Mouse (Mus musculus): ENCODE data around the gene Foxp3. TPM values are rescaled to one million over a fixed set of nuclear protein-coding genes. Genes with fewer than 3 reads are reported as not detected.

Foxp3 gene
- under 1 TPM; 0.21 to 0.22 TPM for total RNA-seq (2021)
- long read RNA-seq: 0 reads

DNA sequence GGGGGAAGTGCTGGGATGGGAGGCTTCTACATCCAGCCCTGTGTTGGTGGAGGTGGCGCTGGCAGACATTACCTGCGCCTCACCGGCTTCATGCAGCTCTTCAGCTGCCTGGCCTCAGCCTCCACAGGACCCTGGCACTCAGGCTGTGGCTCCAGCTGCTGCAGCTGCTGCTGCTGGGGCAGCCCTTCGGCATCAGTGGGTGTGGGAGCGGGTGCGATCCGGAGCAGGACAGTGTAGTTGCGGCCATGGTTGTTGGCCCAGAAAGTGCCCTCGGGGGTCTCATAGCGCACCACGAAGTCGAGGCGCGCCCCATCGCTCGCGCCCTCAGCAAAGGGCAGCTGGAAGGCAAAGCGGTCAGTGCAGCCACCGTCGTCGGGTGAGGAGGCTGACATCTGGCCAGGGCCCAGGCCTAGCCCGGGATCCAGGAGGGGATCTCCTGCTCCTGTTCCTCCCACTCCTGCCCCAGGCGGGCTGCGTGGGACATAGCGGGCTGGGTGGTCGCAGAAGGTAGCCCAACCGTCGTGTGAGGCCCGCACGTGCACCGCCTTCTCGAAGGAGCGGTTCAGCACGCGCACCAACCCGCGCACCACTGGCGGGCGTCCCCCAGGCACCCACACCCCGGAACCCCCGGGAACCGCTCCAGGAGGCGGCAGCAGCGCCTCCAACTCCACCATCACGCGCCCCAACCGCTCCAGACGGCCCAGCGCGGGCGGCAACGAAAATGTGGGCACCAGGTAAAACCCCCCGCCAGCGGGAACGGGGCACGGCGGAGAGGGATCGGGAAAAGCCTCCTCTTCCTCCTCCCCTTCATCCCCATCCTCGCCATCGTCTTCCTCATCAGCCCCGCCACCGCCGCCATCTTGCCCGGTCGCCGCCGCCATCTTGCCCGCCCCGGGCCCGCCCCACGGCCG is at the start of gene Foxp3:
TSS of gene Foxp3 (plus strand) at position 469 of the 911 bp plus-strand sequence.
- DNase-seq (ENCODE audit: low spot score in 2 of 2): peak; percentile 20 to 53

DNA sequence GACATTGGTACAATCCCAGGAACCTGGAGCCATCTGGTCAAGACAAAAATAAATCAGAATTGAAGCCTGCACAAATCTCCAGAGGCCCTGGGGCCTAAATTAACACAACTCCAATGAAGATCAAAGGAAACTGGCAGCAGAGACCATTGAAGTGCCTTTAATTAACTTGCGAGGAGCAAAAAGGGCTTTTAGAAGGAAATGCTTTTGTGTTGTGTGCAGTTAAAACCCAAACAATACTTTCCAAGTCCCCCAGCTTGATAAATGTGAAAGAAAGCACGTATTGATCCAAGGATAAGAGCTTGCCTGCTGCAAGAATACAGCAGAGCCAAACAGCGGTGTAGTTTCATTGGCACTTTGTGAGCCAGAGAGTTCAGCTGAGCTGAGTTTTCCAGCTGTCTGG is 48.5 kb upstream of the Foxp3 start:
- DNase-seq (ENCODE audit: low spot score in 2 of 2): no peak

DNA sequence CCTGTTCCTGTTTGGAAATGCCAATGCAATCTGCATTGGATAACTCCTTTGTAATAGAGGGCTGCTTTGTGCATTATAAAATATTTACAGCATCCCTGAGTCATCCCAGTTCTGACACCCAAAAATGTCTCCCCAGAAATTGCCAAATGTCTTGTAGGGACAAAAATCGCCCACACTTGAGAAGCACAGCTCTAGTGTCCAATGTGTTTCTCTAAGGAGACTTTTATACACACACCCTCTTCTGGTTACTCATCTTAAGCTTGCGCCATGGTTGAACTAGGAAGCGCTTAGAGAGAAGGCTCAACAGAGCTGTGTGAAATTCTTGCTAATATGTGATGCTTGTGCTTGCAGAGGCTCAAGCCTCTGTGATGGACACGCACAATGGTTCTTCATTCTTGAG is 20.0 kb upstream of the Foxp3 start:
- no peak for DNase-seq (ENCODE audit: low spot score in 2 of 2)

DNA sequence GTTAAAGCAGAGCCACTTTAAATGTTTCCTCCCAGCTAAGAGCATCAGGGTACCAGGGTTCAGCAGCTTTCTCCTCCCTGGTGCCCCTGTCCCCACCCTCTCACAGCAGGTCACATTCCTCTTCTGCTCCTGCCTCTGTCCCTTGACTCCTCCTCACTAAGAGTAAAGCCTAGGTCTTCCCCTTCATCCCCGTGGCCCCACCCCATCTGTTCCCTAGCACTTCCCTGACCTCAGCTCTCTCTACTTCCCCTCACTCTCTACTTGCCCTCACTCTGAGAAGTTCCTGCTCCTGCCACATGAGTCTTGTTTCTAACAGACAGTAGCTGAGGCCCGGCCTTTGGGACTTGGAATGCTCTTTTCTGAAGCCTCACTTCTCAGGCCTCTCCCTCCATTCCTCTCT is 10.4 kb upstream of the Foxp3 start:
- no peak for DNase-seq (ENCODE audit: low spot score in 2 of 2)

DNA sequence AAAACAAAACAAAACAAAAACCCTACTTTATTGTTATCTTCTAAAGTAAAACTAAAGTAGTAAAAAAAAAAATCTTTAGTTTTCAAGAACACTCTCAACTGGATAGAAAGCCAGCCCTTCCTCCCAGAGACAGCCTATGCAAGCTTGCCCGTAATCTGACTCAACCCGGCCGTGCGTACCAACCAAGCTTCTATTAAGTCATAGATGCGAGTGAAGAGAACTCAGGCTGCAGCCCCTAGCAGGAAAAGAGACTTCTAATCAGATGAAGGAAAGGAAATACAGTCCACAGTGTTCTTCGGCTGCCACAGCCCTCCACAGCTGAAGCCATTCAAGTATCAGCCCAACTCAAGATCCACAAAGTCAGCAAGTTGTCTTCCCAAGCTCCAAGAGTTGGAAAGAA is 7.1 kb upstream of the Foxp3 start:
- DNase-seq (ENCODE audit: low spot score in 2 of 2): no peak

DNA sequence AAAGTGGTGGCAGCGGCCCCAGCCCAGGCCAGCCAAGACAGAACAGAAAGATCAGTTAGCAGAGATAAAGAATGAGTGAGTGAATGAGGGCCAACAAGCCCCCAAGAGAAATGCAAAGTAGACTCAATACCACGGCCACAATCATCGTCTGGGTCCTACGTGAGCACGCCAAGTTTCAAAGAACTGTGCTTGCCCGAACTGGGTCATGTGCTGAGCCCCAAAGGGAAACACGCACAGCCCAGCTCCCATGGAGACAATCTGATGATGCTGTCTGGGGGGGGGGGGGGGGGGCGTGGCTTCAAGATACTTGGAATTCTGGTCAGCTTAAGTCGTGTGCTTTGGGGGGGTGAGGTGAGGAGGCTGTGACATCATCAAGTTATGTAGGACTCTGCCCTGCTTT is 6.0 kb upstream of the Foxp3 start:
- DNase-seq (ENCODE audit: low spot score in 2 of 2): no peak

DNA sequence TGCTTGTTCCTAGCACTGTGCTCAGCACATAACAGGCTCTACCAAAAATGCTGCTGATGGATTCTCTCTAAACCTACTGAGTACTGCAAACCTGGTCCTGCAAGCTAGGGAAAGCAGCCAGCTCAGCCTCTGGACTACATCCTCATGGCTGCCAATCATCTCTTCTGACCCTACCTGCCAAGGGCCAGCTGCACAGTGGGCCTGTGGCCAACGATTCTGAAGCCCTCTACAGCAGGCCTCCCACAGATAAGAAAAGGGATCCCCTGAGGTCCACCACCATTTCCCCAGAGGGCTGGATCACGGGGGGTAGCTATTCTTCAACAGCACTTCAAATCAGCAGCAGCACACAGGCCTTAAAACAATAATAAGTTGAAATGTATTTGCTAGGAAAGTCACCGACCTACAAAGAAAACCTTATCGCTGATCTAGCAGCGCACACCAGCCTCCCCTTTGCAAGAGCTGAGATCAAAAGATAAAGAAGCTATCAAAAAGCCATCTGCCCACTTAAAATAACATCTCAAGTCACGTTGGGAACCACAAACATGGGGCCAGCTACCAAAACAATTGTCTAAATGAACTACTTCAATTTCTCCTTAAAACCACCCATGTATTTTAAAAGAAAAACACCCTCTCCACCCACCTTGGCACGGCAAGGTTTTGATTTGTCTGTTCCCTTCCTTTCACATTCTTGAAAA is 2.8 kb upstream of the Foxp3 start:
- no peak for DNase-seq (ENCODE audit: low spot score in 2 of 2)

DNA sequence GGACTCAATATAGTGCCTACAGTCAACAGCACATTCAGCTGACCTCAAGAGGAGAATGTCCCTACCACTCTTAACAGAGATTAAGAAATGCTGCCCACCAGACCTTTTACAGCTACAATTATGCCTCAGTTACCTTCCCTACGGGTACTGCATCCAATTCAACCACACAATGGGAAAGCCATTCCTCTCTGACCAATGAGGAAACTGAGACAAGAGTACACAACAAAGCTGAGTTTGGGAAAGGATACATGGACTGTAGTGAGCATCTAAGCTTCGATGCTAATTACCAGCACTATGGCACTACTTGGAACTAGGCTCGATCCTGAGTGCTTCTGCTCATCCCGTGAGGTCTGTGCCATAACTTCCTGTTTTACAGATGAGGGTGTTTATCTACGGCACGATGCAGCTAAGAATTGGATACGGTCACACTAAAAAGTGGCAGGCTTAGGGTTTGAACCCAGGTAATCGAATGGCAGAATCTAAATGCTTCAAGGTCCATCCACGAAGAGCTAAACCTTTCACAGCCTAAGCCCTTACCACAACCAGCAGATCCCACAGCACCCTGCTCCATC is 1.8 kb upstream of the Foxp3 start:
- no peak for DNase-seq (ENCODE audit: low spot score in 2 of 2)

DNA sequence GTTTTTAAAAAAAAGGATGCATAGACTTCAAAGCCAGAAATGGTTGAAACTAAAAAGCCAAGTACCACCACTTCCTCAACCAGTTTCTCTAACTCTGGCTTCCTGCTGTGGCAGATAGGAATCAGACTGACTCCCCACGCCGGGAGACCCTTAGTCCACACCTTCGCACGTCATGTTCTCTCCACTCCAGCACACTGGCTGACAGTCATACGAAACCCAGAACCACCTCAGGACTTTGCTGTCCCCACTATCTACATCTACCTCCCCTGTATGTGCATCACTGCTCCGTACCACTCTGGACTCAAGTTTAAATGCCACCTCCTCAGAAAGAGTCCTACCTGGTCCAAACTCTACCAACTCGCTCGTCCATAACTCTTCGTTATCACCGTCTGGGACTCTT is 978 bp upstream of the Foxp3 start:
- no peak for DNase-seq (ENCODE audit: low spot score in 2 of 2)

DNA sequence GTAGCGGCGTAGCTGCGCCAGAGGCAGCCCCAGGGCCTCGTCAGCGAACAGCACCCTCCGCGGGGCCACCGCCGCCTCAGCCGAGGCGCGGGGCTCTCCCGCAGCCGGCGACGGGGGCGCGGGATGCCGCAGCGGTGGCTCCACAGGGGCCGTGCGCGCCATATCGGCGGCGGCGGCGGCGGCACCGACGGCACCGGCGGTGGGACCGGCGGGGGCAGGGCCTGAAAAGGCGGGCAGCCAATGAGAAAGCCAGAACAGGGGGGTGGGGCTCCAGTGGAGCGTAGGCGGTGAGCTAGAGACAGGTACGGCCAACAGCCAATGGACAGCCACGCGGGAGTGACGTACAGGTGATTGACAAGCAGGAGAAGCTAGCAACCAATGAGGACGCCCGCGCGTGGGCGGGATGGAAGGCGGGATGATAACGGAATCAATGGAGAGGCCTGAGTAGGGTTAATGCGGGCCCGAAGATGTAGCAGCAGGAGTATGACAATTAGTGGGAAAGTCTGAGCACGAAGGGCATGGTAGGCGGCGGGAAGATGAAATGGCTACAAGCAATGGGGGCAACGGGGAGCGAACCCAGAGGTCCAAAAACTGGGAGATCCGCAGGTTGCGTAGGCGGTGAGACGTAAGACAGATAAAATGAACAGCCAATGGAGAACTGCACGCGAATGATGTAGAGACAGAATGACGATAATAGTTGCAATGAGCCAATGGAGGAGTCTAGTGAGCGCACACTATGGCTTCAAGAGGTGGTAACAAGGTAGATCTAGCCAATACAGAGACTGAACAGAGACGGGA is 842 bp downstream of the Foxp3 start, which contains the start of gene Ppp1r3f:
TSS of gene Ppp1r3f (minus strand) at position 197 of the 798 bp plus-strand sequence.
- peak; percentile 88 to 92 for DNase-seq (ENCODE audit: low spot score in 2 of 2)

DNA sequence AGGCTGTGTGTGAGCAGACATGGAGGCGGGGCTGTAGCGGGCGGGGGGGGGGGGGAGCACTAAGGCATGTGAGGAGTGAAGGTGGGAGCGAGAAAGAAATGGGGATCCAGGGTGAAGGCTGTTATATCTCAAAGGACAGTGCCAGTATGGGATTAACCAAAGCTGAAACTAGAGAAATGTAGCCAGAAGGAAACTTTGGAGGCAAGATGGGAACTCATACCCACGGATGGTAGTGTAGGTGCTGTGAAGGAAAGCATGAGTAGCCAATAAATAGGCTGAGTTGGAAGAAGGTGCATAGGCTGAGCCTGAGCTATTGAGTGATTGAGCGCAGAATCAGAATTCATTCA is 1.4 kb downstream of the Foxp3 start:
- DNase-seq (ENCODE audit: low spot score in 2 of 2): no peak

DNA sequence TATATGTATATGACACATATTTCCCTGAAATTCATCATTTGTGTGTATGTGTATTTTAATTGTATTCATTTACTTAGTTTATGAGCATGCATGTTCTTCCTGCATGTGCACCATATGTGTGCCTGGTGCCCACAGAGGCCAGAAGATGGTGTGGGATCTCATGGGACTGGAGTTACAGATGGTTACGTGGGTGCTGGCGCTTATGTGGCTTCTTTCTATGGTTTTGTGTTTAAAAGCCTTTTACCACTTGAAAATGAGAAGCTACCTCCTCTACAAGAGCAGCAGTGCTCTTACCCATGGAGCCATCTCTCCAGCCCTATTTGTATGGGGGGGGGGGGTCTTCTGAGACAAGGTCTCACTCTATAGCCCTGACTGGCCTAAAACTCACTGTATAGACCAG is 7.7 kb downstream of the Foxp3 start:
- DNase-seq (ENCODE audit: low spot score in 2 of 2): no peak

DNA sequence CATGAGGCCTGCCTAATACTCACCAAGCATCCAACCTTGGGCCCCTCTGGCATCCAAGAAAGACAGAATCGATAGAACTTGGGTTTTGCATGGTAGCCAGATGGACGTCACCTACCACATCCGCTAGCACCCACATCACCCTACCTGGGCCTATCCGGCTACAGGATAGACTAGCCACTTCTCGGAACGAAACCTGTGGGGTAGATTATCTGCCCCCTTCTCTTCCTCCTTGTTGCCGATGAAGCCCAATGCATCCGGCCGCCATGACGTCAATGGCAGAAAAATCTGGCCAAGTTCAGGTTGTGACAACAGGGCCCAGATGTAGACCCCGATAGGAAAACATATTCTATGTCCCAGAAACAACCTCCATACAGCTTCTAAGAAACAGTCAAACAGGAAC is 10.4 kb downstream of the Foxp3 start:
- DNase-seq (ENCODE audit: low spot score in 2 of 2): no peak

DNA sequence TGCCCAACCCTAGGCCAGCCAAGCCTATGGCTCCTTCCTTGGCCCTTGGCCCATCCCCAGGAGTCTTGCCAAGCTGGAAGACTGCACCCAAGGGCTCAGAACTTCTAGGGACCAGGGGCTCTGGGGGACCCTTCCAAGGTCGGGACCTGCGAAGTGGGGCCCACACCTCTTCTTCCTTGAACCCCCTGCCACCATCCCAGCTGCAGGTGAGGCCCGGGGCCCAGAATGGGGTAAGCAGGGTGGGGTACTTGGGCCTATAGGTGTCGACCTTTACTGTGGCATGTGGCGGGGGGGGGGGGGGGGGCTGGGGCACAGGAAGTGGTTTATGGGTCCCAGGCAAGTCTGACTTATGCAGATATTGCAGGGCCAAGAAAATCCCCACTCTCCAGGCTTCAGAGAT is 12.9 kb downstream of the Foxp3 start:
- DNase-seq (ENCODE audit: low spot score in 2 of 2): no peak

DNA sequence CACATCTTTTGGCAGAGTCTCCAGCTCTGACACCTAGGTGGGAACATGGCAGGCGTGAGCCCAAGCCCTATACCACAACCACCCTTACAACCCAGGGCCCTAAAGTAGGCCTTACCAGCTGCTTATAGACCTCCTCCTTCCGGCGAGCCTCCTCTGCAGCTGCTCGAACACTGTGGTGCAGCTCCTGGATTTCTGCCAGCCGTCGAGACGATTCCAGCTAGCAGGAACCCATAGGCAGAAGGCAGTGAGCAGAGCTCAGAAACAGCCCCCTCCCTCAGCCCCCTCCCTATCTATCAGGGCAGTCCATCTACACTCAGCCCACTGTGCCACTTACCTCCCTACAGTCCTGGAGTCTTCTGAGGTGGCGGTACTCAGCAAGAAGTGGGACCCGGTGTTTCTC is 21.9 kb downstream of the Foxp3 start:
- no peak for DNase-seq (ENCODE audit: low spot score in 2 of 2)

DNA sequence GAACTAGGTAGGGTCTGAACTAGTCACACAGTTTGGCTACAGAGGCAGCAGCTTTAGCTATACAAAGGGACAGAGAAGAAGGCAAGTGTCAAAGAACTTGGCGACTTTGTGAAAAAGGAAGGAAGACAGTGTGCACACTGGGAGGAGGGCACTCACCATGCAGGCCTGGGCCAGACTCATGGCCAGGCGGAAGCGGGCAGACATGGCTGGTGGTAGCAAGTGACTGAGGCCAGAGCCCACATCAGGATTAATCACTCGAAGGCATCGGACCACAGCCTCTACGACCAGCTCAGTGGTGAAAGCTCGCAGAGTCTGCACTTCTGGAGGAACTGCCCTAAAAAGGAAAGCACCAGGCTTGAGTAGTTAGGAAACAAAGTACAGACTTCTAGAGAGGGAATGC is 30.6 kb downstream of the Foxp3 start:
- DNase-seq (ENCODE audit: low spot score in 2 of 2): no peak

DNA sequence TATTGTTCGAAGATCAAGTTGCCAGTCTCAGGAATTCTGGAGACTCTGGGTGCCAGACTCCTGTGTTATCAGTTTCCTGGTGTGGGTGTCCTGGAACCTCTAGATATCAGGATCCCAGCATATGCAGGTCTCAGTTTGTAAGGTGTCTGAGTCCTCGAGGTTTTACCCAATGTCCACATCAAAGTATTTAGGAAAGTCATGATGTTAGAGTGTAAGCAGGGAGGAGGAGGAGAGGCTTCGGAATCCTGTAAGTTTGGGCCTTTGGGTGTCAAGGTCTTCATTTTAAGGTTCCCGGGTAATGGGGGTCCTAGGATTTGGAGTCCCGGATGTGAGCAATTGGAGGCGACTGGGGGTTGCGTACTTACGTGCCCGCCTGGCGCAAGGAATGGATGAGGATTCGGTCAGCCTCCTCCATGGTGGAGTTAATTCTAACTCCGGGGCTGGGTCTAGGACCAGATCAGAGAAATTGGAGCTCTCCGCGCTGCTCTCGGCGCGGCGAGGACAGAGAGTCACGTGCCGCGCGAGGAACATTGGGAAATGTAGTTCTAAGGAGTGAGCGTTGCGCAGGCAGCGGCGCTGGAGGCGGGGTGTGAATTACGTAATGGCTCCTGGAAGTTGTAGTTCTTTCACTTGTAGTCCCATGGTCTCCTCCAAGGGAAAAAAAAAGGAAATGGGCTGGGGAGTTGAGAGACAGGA is 31.6 kb downstream of the Foxp3 start, which contains the start of gene Ccdc22:
TSS of gene Ccdc22 (minus strand) at position 639 of the 696 bp plus-strand sequence.
- peak; percentile 70 to 75 for DNase-seq (ENCODE audit: low spot score in 2 of 2)

DNA sequence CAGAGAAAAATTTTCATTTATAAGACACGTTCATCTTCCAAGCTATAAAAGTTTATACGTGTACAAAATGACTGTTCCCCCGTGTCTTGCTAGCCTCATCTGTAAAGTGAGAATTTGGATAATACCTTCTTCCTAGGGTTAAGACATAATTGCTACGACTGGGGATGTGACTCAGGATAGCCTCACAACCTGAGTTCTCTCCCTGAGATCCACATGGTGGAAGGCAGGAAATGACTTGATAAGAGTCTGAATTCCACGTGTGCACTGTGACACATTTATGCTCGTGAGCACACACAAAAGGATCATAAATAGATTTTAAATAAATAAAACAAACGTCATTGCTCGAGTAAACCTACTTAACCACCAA is 32.1 kb downstream of the Foxp3 start:
- DNase-seq (ENCODE audit: low spot score in 2 of 2): no peak

DNA sequence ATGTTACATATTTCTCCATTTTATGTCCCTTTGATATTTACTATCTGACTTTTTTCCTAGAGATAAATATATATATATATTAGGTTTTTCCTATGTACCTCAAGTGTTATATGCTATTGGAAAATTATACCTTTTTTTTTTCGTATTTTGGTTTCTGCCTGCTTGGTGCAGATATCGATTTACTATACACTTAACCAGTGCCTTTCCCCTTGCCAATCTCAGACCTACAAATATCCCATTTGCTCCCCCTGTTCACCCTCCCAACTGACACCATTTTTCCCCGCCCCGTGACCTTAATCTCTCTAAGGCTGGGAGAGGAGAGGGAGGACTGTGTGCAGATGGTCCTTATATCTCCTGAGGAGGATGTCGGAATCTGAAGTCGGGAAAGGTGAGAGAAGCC is 33.3 kb downstream of the Foxp3 start, which contains the start of gene Cacna1f:
TSS of gene Cacna1f (plus strand) at position 301 of the 400 bp plus-strand sequence.
- DNase-seq (ENCODE audit: low spot score in 2 of 2): no peak

DNA sequence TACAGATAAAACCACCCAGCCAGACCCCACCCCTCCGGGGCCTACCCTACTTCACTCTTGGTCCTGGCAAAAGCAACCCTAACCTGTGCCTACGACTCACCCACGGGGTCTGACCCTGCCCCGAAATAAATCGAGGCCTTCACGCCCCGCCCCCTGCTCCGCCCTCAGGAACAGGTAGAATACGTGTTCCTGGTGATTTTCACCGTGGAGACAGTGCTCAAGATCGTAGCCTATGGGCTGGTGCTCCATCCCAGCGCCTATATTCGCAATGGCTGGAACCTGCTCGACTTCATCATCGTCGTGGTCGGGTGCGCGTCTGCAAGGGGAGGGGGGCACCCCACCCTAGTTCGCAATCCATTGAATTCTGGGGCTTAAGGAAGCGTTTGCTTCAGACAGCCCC is 36.6 kb downstream of the Foxp3 start:
- DNase-seq (ENCODE audit: low spot score in 2 of 2): peak; percentile 4 to 20
